Mouse (Mus musculus) frontal cortex, adult 2 months (tissue): ENCODE results near the gene Car11. TPM values are rescaled to one million over a fixed set of nuclear protein-coding genes. Genes with fewer than 3 reads are reported as not detected.

Experiments used
- DNase-seq, 2 experiments: peaks; one replicate each; pipeline ENCODE4 v3.0.0; 2022; ENCODE audit warnings: low spot score in 1 of 2; ENCODE audit errors: extremely low spot score in 1 of 2
- polyA plus RNA-seq: library from polyadenylated mRNA; depleted of rRNA; stranded (reverse); fragments of >200 nt; gene quantifications from 2 replicates; pipeline ENCODE4 v1.2.3, GENCODE M21; 2012

Car11 gene
- polyA plus RNA-seq, 1 experiment: 283 TPM

GRCm38 (mm10) chr7:45709677-45710355 lies 10.2 kb downstream of the Car11 start:
- no peak for DNase-seq

GRCm38 (mm10) chr7:45710477-45711191 lies 11.0 kb downstream of the Car11 start:
- no peak for DNase-seq

GRCm38 (mm10) chr7:45711316-45712021 lies 11.8 kb downstream of the Car11 start:
- DNase-seq: no peak

DNA sequence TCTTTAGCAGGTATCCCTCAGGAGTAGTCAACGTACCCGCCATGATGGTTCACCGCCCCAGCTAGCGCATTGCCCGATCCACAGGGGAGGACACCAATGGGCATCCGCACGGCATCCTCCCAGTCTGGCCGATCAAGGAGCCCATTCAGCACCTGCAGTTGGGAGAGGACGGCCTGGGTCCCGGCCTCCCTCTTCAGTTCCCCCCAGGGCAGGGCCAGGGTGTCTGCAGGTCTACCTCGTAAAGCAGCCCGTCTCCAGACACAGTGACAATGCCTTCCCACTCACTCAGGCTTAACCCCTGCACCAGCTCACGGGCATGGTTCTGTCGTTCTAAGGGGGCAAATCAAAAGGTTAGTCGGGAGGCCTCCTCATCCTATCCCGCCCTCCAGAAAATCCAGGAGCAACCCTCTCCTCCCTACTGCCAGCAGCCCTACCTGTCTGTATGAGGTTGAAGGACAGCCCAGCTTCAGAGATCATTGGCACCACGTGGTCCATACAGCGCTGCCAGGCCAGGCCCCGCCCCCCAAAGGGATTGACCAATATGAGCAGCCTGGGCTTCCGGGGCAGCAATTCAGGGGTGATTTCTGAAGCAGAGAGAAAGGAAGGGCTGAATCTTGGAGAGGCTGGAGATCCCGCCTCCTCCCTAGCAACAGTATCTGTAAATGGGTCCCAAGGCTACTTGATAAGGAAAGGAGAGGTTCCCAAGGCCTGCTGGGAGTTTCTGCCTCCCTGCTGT lies 12.5 kb downstream of the Car11 start:
- no peak for DNase-seq

GRCm38 (mm10) chr7:45713396-45713795 lies 13.8 kb downstream of the Car11 start:
- DNase-seq: no peak

- no peak for DNase-seq
Observed at GRCm38 (mm10) chr7:45713881-45714520, 14.4 kb downstream of the Car11 start.

GRCm38 (mm10) chr7:45714630-45715089 lies 15.0 kb downstream of the Car11 start:
- no peak for DNase-seq

DNA sequence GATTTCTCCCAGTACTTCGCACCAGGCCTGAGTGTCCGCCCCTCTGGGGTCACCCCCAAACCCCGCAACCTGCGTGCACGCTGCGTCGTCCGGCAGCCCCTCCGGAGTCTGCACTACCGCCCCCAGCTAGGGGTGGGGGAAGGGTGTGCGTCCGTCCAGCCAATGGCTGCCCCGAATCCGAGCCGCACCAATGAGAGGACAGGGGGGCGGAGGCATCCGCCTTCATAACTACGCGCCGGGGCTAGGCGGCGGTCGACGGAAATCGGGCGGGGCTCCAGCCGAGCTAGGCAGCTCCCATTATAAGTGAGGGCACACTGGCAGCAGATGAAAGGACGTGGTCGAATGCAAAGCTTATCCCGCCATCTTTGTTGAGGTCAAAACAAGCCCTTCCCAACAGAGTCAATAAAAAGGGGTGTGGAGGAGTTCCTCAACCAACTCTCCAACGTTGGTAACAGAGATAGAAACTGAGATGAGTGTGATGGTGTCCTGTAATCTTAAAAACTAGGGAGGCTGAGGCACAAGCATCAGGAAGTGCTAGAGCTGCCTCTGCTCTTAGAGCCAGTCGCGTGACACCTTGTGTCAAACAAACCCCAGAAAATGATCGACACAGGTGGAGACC lies 15.6 kb downstream of the Car11 start, which contains the start of gene Rpl18:
Gene Rpl18, plus strand, starts transcription at position 368 of the 619 bp plus-strand sequence.
- DNase-seq: peak; percentile 97 to 99

GRCm38 (mm10) chr7:45715741-45716459 lies 16.3 kb downstream of the Car11 start:
- no peak for DNase-seq

DNA sequence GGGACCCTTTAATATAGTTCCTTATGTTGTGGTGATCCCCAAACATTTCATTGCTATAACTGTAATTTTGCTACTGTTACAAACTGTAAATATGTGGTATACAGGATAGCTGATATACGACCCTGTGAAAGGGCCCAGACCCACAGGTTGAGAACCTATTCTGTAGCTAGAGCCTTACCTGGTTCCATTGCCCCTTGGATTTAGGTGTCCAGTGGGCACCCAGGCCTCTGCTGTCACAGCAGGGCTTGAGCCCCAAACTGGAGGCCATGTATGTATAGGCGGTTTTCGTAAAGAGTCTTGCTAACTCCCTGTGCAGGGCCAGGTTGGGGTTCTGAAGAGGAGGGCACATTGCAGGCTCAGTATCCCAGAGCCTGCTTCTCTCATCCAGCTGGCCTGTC lies 16.8 kb downstream of the Car11 start:
- DNase-seq: no peak

DNA sequence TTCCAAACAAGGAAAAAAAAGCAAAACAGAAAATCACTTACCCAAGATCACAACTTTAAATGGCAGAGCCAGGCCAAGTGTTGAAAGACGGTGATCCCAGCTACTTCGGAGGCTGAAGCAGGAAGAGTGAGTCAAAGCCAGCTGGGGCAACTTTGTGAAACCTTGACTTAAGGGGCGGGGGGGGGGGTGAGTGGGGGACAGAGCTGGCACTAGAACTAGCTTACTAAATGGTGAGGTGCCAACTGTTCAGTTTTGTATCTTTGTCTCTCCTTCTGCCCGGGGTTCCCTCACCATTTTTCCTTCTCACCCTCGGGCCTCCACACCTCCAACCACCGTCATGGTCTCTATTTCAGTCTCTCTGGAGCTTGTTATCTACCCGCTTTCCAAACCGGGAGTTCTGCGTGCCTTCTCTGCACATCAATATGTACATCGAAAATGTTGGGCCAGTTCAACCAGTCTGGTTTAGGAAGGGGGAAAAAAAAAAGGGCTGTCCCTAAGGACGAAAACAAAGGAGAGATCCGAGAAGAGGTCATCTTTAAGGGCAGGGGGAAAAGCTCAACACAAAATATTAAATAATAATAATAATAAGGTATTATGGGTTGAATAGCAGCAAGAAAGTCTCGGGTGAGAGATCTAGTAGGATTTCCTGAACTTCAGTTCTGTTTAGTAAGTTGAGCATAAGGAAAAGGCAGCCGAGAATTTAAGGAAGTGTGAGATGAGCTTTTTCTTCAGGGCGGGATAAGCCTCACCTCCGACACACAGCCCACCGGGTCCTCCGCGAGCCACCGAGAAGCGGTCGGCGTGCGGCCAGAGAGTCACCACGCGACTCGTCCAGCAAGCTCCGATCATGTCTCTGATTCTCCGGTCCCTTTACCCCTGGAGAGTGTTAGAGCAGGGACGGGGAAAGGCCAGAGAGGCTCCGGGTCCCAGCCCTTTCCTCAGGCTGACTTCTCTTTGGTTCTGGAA lies 17.6 kb downstream of the Car11 start:
- DNase-seq: no peak

DNA sequence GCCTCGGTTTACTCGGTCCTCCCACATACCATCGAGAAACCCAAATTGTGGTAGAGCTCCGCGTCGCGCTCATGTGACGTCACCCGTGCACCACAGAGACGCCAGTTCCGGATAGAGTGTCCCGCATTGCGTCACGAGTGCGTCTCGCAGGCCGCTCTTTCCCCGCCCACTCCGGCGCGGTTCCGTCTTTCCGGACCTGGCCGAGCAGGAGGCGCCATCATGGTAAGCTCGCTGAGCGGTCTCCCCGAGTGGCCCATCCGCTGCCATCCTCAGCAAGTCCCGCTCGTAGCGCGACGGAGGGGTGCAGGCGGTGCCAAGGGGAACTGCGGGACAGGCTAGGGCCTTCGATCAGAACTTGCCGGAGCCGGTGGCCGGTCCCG lies 18.3 kb downstream of the Car11 start, which contains the start of gene Sphk2:
Gene Sphk2, minus strand, starts transcription at position 85 of the 380 bp plus-strand sequence.
- peak; percentile 97 to 99 for DNase-seq

- no peak for DNase-seq
Observed at GRCm38 (mm10) chr7:45718331-45718730, 18.7 kb downstream of the Car11 start.

DNA sequence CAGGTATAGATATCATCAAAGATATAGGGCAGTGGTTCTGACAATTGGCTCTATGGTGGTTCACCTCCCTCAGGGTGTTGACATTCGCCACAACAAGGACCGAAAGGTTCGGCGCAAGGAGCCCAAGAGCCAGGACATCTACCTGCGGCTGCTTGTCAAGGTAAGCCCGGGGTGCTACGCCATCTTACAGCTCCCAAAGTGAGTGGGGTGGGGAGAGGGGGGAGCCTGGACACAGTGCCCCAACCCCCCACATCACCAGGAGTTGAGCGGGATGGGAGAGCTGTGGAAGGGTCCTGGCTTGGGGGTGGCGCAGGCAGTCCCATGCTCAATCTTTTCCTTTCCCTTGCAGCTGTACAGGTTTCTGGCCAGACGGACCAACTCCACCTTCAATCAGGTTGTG lies 19.5 kb downstream of the Car11 start:
- no peak for DNase-seq

- no peak for DNase-seq
Observed at GRCm38 (mm10) chr7:45719738-45720412, 20.2 kb downstream of the Car11 start.

- no peak for DNase-seq
Observed at GRCm38 (mm10) chr7:45720413-45721233, 21.0 kb downstream of the Car11 start, which contains the start of gene Fam83e. Fam83e (plus strand) TSS chr7:45721212.

DNA sequence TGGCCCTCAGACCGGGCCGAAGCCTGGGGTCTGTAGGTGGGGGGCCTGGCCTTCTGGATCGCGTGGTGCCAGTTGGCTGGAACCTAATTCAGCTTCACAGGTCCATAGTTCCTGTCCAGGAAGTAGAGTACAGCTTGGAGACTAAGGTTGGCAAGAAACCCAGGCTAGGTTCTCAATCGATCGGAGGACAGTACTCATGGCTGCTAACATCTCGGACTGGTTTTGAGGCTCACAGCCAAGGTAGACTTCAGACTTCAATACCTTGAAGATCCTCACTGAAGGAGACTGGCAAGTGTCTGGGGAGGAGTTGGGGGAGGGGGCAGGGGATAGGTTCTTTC lies 21.6 kb downstream of the Car11 start:
- no peak for DNase-seq
